Mouse (Mus musculus) heart, embryonic 14.5 days (tissue): ENCODE data around the gene Eps8l1. TPM values are rescaled to one million over a fixed set of nuclear protein-coding genes. Genes with fewer than 3 reads are reported as not detected.

ENCODE experiments used
- ATAC-seq: fragments of 200-750 bp; cut with Nextera tagmentation; 2 replicates; pipeline ENCODE4 v1.8.0; 2017; ENCODE audit warnings: low read depth, moderate TSS enrichment; ENCODE audit not compliant: insufficient number of reproducible peaks, insufficient read depth, low FRiP score
- H3K27ac ChIP-seq, 2 experiments: fragments of 200-500 bp in 1 of 2; fragments of 300-500 bp in 1 of 2; sonication (generic) in 1 of 2; replicated peaks in 1 of 2; 2 replicates each; pipeline ENCODE4 v1.5.1; 2012 to 2014; ENCODE audit warnings: low read depth in 2 of 2, low read length in 2 of 2, control low read depth in 1 of 2, mild to moderate bottlenecking in 1 of 2, mixed read lengths in 1 of 2; ENCODE audit not compliant: control insufficient read depth in 1 of 2, insufficient read depth in 1 of 2
- H3K27me3 ChIP-seq: fragments of 300-500 bp; sonication (generic); 2 replicates; pipeline ENCODE4 v1.6.1; 2014; ENCODE audit warnings: mild to moderate bottlenecking, low read length, control low read depth; ENCODE audit not compliant: control insufficient read depth, insufficient read depth
- H3K36me3 ChIP-seq: fragments of 300-500 bp; sonication (generic); 2 replicates; pipeline ENCODE4 v1.6.1; 2014; ENCODE audit warnings: mild to moderate bottlenecking, control low read depth, low read length, mixed read lengths; ENCODE audit not compliant: control insufficient read depth, insufficient read depth
- H3K4me1 ChIP-seq, 2 experiments: fragments of 200-500 bp in 1 of 2; fragments of 300-500 bp in 1 of 2; sonication (generic) in 1 of 2; 2 replicates each; pipeline ENCODE4 v1.6.1; 2012 to 2014; ENCODE audit warnings: low read length in 2 of 2, control low read depth in 1 of 2, mixed read lengths in 1 of 2; ENCODE audit not compliant: control insufficient read depth in 2 of 2, insufficient read depth in 2 of 2
- H3K4me2 ChIP-seq: fragments of 300-500 bp; sonication (generic); 2 replicates; pipeline ENCODE4 v1.6.1; 2014; ENCODE audit warnings: mild to moderate bottlenecking, low read length
- H3K4me3 ChIP-seq, 2 experiments: fragments of 200-500 bp in 1 of 2; fragments of 300-500 bp in 1 of 2; sonication (generic) in 1 of 2; 2 replicates each; pipeline ENCODE4 v1.5.1; 2012 to 2014; ENCODE audit warnings: low read length in 2 of 2, mild to moderate bottlenecking in 2 of 2, control low read depth in 1 of 2, low read depth in 1 of 2, moderate library complexity in 1 of 2; ENCODE audit not compliant: control insufficient read depth in 1 of 2, insufficient read depth in 1 of 2
- H3K9ac ChIP-seq: fragments of 300-500 bp; sonication (generic); 2 replicates; pipeline ENCODE4 v1.6.1; 2014; ENCODE audit warnings: mild to moderate bottlenecking, low read length
- H3K9me3 ChIP-seq: fragments of 300-500 bp; sonication (generic); 2 replicates; pipeline ENCODE4 v1.6.1; 2016; ENCODE audit warnings: low read length, control low read depth; ENCODE audit not compliant: control insufficient read depth
- WGBS: fragments of 180-500 bp; shearing (Covaris S2); extraction: QIAGEN DNeasy Blood & Tissue Kit; methylation state at CpG from one replicate; pipeline ENCODE4 v1.1.7; 2014; 5-methylcytosine and 5-hydroxymethylcytosine counted together
- polyA plus RNA-seq: library from polyadenylated mRNA; unstranded; fragments of >200 nt; fragmentation: Nextera tagmentation; extraction: Ambion mirVana; gene quantifications from 2 replicates; pipeline ENCODE4 v1.2.1, GENCODE M21; 2014

Gene Eps8l1
- polyA plus RNA-seq, 1 experiment from 2014 or later, result 4.7 TPM

GRCm38 (mm10) chr7:4432026-4432425 is 28.4 kb upstream of the Eps8l1 start:
- Histone ChIP-seq H3K9ac (no peak overlapping the region), H3K4me3 (no peak overlapping the region), H3K27ac (no peak overlapping the region), H3K36me3 (peaks cover 97% of the 10 kb centered on the region), H3K9me3 (no peaks in the 10 kb centered on the region), H3K4me2 (no peak overlapping the region), H3K27me3 (no peaks in the 10 kb centered on the region), H3K4me1 (no peaks in the 10 kb centered on the region)
- WGBS, result 94% methylated on average over 8 of the region's 8 CpGs
- ATAC-seq, result no peak

- Histone ChIP-seq H3K27me3 (no peaks in the 10 kb centered on the region), H3K4me3 (no peak overlapping the region), H3K9ac (no peak overlapping the region), H3K4me2 (no peak overlapping the region), H3K27ac (no peak overlapping the region), H3K4me1 (no peaks in the 10 kb centered on the region), H3K9me3 (no peaks in the 10 kb centered on the region), H3K36me3 (peaks cover 92% of the 10 kb centered on the region)
- 87% methylated on average over 2 of the region's 2 CpGs for WGBS
- ATAC-seq, result no peak
Measured at GRCm38 (mm10) chr7:4437721-4438120, 22.8 kb upstream of the Eps8l1 start.

- peaks cover 79% of the 10 kb centered on the region for H3K36me3 ChIP-seq
- H3K27me3 ChIP-seq, result no peaks in the 10 kb centered on the region
Measured at GRCm38 (mm10) chr7:4440549-4440948, 19.9 kb upstream of the Eps8l1 start.

GRCm38 (mm10) chr7:4445216-4445791 is 15.2 kb upstream of the Eps8l1 start, which contains the start of gene Rdh13:
Gene Rdh13 (minus strand): TSS chr7:4445649.
- ATAC-seq, result peak; percentile 95
- Histone ChIP-seq H3K27ac (peak within 1 kb of the TSS; percentile 93), H3K9ac (peak within 1 kb of the TSS; percentile 77), H3K9me3 (no peaks in the 10 kb centered on the region), H3K27me3 (no peaks in the 10 kb centered on the region), H3K4me1 (peaks cover 0 to 5% of the 10 kb centered on the region in 2 experiments; a peak in 1 of 4 replicates), H3K4me3 (peak within 1 kb of the TSS; percentile 71 to 84), H3K4me2 (peak within 1 kb of the TSS; percentile 70), H3K36me3 (peaks cover 40% of the 10 kb centered on the region)
- WGBS, result 0% methylated on average over 35 of the region's 35 CpGs

More at GRCm38 (mm10) chr7:4440549-4440948, 19.9 kb upstream of the Eps8l1 start:
- no peak overlapping the region for H3K9ac ChIP-seq
- H3K27ac ChIP-seq, result no peak overlapping the region
- no peak for ATAC-seq
- 87% methylated on average over 10 of the region's 10 CpGs for WGBS
- H3K9me3 ChIP-seq, result no peaks in the 10 kb centered on the region
- H3K4me1 ChIP-seq, result peaks cover 0 to 5% of the 10 kb centered on the region in 2 experiments; a peak in 1 of 4 replicates
- no peak overlapping the region for H3K4me2 ChIP-seq
- H3K4me3 ChIP-seq, result no peak overlapping the region

GRCm38 (mm10) chr7:4447138-4447537 is 13.3 kb upstream of the Eps8l1 start:
- no peaks in the 10 kb centered on the region for H3K27me3 ChIP-seq
- H3K36me3 ChIP-seq, result peaks cover 21% of the 10 kb centered on the region
- H3K4me1 ChIP-seq, result peaks cover 0 to 5% of the 10 kb centered on the region in 2 experiments; a peak in 1 of 4 replicates
- H3K4me3 ChIP-seq, result no peak overlapping the region
- 4% methylated on average over 1 of the region's 1 CpGs for WGBS
- no peak overlapping the region for H3K27ac ChIP-seq
- no peak for ATAC-seq
- H3K4me2 ChIP-seq, result no peak overlapping the region
- no peak overlapping the region for H3K9ac ChIP-seq
- no peaks in the 10 kb centered on the region for H3K9me3 ChIP-seq

- 79% methylated on average over 3 of the region's 3 CpGs for WGBS
- peaks cover 0 to 5% of the 10 kb centered on the region in 2 experiments; a peak in 1 of 4 replicates for H3K4me1 ChIP-seq
- no peak overlapping the region for H3K4me2 ChIP-seq
- H3K4me3 ChIP-seq, result no peak overlapping the region
- no peaks in the 10 kb centered on the region for H3K9me3 ChIP-seq
- no peak overlapping the region for H3K27ac ChIP-seq
- no peaks in the 10 kb centered on the region for H3K27me3 ChIP-seq
- no peak for ATAC-seq
- peaks cover 8% of the 10 kb centered on the region for H3K36me3 ChIP-seq
- no peak overlapping the region for H3K9ac ChIP-seq
Measured at GRCm38 (mm10) chr7:4448439-4448838, 12.0 kb upstream of the Eps8l1 start.

- Histone ChIP-seq H3K4me3 (no peak overlapping the region), H3K4me2 (no peak overlapping the region), H3K9me3 (no peaks in the 10 kb centered on the region), H3K9ac (no peak overlapping the region), H3K4me1 (peaks cover 0 to 5% of the 10 kb centered on the region in 2 experiments; a peak in 1 of 4 replicates), H3K36me3 (peaks cover under 1% of the 10 kb centered on the region), H3K27ac (no peak overlapping the region), H3K27me3 (no peaks in the 10 kb centered on the region)
- WGBS, result 12% methylated on average over 2 of the region's 2 CpGs
- ATAC-seq, result no peak
Measured at GRCm38 (mm10) chr7:4449211-4449610, 11.3 kb upstream of the Eps8l1 start.

GRCm38 (mm10) chr7:4452644-4453043 is 7.8 kb upstream of the Eps8l1 start:
- no peaks in the 10 kb centered on the region for H3K27me3 ChIP-seq
- H3K4me1 ChIP-seq, result no peaks in the 10 kb centered on the region
- H3K9me3 ChIP-seq, result no peaks in the 10 kb centered on the region
- WGBS, result 27% methylated on average over 4 of the region's 4 CpGs
- H3K4me2 ChIP-seq, result no peak overlapping the region
- H3K36me3 ChIP-seq, result no peaks in the 10 kb centered on the region
- H3K27ac ChIP-seq, result no peak overlapping the region
- no peak overlapping the region for H3K9ac ChIP-seq
- no peak overlapping the region for H3K4me3 ChIP-seq
- no peak for ATAC-seq
